Mouse (Mus musculus): ENCODE results near the gene Ntn5.
"Not testable (repeated sequence)": the region's sequence is repeated elsewhere in the genome, so short reads cannot be mapped to it uniquely, and the experiment has no call there.

The Ntn5 gene

DNA sequence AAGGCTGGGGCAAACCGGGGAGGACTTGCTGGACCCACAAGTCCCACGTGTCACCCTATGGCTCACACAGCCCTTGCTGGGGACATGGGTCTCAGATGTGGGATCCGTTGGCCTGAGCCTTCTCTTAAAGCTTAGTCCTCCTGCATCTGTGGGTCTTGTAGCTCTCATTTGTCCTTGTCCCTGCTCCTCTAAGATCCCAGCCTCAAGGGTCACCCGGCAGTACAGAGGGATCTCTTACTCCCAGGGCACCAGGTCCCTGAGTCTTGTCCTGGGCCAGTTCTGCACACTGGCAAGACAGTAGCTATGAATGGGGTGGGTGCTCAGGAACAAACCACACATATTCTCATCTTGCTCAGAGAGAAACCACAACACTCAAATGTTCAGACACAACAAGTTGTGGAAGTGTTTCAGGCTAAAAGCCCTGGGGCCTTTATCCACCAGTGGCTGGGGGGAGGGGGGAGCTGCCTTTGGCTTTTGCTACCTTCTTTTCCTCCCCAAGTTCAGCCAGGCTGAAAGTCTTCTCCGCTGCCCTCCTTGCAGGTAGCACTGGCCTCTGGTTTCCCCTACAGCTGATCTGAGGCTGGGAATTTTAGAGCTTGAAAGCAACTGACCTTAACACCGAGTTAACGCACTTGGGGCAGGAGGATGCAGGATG is at the start of gene Ntn5:
Gene Ntn5 (plus strand): TSS at position 627 of the 655 bp plus-strand sequence.
- no peak for DNase-seq (ENCODE audit: low spot score)

DNA sequence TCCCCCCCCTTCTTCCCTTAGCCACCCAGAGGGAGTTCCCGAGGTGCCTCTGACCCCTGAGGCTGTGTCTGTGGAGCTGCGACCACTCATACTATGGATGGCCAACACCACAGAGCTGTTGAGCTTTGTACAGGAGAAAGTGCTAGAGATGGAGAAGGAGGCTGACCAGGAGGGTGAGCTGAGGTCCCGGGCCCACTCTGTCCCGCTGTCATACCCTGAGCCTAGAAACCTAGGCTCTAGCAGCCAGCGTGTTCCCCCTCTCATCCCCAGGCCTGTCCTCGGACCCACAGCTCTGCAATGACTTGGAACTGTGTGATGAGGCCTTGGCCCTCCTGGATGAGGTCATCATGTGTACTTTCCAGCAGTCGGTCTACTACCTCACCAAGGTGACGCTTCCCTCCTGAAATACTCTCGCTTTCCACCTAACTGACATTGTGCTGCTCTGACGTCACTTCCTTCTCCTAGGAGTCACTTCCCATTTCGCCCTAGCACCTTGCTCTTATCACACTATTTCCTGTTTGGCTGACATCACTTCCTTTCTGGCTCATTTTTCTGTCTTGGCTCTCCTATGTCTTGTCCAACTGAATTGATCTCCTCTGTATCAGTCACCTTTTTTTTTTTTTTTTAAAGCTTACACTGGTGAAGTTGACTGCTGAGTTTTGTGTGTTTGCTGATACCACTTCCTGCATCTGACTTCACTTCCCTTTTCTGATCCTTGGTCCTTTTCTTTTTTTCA is 48.7 kb upstream of the Ntn5 start:
- no peak for DNase-seq (ENCODE audit: low spot score)

DNA sequence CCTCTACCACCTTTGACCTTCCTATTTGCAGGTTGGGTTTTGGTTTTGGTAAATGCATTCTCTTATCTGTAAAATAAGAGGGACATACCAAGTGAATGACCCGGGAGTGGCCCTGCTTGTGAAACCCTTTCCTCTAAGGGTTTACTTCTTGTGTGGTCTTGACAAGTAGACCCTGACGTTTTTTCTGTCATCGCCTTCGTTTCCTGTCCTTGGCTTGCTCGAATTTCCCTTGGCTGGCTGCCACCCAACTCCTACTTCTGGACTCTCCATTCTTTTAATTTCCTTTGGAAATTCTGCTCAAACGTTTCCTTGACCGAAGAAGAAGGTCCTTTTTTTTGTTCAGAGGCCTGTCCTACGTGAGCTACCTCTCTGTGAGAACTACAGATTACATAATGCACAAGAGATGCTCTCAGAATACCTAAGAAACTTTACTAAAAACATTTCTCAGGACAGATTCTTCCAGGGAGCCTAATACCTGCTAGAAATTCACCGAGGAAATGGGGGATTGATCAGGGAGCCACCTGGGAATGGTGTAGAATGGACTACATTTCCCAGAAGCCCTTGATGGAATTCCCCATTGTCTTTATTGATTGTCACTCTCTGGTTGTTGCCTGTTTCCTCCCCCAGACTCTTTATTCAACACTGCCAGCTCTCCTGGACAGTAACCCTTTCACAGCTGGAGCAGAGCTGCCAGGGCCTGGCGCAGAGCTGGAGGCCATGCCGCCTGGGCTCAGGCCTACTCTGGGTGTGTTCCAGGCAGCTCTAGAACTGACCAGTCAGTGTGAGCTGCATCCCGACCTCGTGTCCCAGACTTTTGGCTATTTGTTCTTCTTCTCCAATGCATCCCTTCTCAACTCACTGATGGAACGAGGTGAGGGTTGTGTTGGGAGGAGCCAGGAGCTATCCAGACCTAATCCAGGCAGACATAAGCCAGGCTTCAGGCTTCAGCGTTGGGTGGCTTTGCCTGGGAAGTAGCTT is 47.8 kb upstream of the Ntn5 start:
- DNase-seq (ENCODE audit: low spot score), result no peak

DNA sequence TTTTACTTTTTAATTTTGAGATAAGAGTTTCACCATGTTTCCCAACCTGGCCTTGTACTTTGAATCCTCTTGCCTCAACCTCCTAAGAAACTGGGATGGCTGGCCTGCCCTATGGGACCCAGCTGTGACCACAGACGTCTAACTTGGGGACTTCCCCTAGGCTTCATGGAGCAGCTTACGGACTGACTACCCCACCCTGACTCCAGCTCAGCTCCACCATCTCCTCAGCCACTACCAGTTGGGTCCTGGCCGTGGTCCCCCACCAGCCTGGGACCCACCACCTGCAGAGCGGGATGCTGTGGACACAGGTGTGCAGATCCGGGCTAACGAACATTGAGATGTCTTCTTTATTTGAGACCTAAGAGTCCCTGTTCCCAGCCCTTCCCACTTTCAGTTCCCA is 46.1 kb upstream of the Ntn5 start:
- DNase-seq (ENCODE audit: low spot score), result no peak

DNA sequence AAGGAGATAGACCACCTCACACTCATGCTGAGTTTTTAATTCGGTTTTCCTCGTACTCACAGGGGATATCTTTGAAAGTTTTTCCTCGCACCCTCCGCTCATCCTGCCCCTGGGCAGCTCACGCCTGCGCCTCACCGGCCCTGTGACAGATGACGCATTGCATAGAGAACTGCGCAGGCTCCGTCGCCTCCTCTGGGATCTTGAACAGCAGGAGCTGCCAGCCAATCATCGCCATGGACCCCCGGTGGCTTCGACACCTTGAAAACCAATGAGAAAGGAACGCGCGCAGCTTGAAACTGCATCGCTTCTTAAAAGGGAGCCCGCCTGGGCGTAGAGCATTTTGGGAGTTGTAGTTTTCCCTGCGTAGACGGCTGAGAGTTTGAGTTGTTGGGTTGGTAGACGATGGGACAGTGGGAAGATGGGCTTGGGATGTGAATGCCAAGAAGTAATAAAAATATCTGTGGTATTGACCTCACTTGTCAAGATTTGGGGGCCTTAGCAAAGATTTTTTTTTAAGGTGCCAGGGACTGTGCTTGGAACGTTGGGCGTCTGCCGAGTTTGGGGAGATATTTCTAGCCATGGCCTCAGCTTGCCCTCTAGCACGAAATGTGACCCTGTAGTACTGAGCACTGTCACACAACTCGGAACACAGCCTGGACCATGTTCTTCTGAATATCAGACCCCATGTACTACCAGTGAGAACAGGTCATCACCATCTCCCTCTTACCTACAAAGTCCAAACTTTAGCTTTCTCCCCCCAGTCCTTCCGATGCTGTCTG is 45.0 kb upstream of the Ntn5 start:
- DNase-seq (ENCODE audit: low spot score), result peak; percentile 75

DNA sequence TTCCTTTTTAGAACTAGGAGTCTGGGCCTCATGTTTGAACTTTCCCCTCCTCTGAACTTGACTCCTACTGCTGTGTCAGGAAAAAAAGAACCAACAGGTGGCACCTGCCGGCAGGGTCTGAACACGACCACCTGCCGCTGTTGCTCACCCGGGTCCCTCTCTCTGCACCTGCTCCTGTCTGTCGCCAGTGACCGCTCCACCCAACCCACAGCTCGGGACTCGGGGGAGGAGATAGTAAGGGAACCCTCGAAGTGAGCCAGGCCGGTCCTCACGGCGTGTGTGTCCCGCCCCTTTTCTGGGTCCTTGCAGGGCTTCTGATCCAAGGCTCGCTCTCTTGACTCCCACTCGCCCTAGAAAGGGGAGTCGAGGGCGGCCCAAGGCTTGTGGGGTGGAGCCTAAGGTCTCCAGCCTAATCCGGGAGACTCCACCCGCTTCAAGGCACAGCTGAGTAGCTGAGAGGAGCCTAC is 44.2 kb upstream of the Ntn5 start, which contains the start of gene Mamstr:
Gene Mamstr (plus strand): TSS at position 417 of the 467 bp plus-strand sequence.
- no peak for DNase-seq (ENCODE audit: low spot score)

DNA sequence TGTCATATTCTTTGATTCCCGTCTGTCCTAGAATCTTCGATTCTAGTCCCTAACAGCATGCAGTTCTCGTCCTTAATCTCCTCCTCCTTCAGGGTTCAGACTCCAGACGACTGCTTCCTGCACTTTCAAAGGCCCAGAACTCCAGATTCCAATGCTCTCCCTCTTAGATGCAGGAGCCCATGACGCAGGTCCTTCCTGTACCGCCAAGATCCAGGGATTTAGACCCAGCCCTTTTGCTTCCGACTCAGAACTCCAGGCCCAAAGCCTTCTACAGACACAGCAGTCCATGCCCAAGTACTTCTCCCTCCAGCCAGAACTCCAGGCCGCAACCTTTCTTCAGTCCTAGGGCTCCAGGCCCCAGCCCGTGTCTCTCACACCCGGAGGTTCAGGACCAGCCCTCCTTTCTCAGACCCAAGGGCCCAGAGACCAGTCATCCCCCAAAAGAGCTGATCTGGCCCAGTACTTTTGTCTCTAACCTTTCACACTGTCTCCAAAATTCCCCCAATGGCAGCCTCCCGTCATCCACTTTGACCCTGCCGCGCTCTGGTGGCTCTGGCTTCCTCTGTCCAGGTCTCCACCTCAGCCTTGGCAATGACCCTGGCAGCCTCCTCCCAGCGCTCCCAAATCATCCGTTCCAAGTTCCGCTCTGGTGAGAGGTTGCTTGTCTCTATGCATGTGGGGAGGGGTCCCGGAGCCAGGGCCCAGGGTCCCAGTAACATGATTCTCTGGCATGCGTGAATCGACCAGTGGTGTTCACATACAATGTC is 43.4 kb upstream of the Ntn5 start:
- no peak for DNase-seq (ENCODE audit: low spot score)

DNA sequence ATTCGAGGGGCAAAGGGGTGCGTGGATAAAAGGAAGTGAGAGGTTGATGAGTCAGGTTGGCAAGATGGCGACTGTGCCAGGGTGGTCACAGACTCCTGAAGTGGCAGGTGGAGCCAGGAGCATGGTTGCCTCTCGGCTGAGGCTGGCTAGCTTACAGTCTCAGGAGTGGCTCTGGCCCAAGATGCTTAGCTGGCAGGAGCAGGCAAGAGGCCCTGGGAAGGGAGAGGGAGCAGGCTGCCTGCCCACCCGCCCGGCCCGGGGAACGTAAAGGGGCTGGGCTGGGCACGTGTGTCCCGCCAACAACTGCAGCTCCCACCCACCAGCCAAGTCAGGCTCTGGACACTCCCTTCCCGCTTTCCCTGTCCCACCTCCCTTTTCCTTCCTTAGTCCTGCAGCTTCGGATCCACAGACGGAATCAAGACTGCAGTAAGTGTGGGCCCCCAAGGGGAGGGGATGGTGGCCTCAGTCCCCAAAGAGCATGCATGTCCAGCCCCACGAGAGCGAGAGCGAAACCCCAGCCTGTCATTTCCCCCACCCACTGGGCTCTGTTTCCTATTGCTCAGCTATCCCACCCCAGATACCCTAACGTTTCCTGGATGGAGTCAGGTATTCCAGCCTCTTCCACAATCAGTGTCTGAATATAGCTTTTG is 42.3 kb upstream of the Ntn5 start:
- DNase-seq (ENCODE audit: low spot score), result peak; percentile 11

DNA sequence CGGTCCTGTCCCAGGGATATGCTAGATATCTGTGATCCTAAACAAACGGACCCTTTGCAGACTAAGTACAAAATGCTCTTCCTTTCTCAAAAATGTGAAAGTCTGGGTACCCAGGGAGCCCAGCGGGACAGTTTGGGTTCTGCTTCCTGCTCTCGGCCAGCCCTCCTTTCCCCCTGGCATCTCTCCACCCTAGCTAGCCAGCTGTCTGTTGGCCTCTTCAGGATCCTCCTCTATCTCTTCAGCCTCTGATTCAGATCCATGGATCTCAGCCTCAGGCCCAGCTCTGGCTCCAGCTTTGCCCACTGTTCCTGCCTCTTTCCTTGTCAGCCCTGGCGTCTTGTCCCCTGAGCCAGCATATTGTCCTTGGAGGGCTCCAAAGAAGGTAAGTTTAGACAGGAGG is 41.7 kb upstream of the Ntn5 start:
- no peak for DNase-seq (ENCODE audit: low spot score)

DNA sequence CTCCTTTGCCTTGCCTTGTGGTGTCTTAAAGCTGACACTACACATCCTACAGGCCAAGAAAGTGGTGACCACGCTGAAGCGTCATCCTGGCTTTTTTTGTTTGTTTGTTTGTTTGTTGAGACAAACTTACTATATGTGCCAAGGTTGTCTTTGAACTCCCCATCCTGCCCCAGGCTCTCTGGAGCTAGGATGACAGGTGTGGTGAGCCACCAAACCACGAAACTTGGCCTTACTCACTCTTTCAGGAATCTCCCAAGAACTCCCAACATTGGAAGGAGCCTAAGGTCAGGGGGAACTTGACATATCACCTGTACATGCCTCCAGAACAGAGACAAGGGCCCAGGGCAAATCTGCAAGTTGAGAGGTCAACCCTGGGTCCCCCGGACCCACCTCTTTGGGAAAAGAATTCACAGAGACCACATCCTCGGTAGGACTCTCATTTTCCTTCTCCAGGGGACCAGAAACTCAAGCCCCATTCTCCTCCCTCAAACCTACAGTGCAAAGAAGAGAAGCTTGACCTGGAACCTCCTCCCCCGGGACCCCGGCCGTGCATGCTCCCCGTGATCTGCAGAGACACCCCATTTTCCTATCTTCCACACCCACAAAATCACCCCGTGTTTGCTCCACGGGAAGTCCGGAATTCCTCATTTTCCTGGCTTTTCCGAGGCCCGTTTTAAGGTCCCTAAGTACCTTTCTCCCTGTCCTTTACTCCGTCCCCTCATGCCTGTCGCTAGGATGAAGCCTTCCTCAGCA is 41.1 kb upstream of the Ntn5 start:
- no peak for DNase-seq (ENCODE audit: low spot score)

DNA sequence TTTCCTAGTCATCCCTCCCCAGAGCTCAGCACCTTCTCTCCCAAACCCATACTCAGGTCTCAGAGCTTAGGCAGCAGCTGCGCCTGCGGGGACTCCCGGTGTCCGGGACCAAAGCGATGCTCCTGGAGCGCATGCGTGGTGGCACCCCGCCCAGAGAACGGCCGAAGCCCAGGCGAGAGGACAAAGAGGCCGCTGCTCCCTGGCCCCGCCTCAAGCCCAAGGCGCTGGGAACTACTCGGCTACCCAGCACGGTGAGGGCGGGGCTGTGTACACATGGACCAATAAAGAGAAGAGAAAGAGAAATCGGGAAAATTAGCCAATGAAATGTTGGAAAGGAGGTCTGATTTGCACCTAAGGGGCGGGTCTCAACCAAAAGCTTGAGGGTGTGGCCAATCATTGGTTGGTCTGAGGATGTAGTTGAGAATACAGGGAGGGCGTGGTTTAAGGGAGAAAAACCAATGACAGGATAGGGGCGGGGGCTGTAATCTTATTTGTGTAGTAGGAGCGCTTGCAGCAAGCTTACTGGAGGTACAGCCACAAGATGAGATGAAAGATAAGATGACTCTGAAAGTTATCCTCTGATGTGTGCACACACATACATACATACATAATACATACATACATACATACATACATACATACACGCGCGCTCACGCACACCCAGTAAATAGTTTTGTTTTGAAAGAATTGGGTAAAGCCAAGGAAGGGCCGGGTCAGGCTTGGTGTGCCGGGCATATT is 40.2 kb upstream of the Ntn5 start:
- DNase-seq (ENCODE audit: low spot score), result peak; percentile 62

DNA sequence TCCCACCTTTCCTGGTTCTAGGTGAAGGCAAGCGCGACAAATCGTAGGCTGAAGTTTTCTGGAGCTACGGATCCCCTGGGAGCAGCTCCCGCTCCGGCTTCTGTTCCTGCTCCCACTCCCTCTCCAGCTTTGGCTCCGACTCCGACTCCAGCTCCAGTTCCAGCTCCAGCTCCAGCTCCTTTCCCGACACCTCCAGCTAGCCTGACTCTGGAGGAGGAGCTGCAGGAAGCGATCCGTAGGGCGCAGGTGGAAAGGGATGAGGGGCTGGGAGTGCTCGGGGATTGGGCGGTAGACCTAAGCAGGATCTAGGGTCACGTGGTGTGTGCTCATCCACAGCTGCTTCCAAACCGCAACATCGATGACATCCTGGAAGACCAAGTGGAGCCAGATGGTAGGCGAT is 39.6 kb upstream of the Ntn5 start:
- DNase-seq (ENCODE audit: low spot score), result no peak

DNA sequence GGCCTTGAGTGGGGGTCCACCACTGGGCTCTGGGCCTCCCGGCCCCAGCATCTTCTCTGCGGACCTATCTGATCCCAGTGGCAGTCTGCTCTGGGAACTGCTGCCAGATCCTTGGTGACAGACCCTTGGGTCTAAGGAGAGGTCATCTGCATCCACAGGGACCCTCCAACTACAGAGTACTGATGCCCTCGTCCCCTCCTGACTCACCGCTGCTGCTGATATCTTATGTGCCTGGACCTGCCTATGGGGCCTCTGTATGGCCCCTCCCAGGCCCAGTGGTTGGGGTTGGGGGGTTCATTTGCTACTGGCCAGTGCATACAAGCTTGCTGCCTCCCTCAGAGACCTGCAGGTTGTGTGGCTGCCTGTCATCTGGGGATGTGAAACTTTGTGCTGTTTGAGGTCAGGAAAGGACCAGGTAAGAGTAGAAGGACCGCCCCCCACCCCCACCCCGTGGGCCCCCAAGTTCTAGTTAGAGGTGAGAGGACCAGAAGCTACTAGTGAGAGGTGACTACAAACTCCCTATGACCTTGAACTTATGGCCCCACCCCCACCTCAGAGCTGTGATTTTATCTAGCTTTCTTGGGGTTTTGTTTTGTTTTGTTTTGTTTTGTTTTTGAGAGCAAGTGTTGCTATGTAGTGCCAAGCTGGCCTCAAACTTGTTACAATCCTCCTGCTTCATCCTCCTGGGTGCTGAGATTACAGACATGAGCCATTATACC is 38.8 kb upstream of the Ntn5 start:
- no peak for DNase-seq (ENCODE audit: low spot score)

DNA sequence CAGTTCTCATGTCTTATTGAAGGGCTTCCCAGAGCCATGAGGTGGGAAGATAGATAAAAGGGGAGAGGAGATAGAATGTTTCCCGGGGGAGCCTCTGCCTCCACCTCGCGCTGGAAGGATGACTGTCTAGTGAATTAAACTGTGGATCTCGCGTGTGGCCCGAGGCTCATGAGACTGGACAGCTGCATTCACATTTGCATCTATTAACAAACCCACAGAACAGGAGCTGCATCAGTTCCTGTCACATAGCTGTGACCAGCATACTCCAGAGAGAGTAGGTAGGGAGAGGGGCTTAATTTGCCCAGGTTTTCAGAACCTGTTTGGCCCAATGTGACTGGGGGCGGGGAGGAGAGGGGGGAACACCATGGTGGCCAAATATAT is 38.2 kb upstream of the Ntn5 start:
- DNase-seq (ENCODE audit: low spot score), result no peak

DNA sequence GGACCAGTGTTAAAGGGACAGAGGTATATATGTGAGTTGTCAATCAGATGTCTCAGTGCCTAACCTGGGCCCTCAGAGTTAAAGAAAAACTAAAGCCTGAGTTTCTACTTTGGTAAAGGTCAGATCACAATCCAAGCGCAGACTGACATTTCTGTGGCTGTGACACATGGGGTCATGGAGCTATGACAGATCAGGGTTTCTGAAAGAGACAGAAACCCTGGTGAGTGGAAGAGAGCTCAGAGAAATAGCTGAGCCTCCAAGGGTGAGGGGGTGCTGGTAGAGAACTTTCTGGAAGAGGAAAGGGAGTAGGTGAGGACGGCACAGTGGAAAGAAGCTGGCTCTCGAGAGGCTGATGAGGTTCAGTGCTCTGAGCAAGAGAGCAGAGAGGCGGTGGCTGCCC is 37.2 kb upstream of the Ntn5 start:
- no peak for DNase-seq (ENCODE audit: low spot score)

DNA sequence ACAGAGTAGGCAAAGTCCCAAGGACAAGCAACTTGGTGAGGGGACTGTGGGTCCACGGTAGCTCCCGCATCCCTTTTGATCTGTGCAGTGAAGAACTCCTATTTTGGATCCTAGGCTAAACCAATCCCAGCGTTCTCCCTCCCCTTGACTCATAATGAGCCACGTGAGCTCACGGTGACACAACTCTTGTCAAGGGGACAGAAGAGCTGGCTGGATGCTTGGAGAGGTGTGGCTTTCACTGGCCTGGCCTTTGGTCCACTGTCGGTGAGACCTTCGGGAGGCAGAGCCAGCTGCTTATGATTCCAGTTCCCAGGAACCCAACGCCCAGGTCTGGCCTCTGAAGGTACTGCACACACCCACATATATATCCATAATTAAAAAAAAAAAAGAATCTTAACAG is 34.5 kb upstream of the Ntn5 start:
- peak; percentile 48 for DNase-seq (ENCODE audit: low spot score)

DNA sequence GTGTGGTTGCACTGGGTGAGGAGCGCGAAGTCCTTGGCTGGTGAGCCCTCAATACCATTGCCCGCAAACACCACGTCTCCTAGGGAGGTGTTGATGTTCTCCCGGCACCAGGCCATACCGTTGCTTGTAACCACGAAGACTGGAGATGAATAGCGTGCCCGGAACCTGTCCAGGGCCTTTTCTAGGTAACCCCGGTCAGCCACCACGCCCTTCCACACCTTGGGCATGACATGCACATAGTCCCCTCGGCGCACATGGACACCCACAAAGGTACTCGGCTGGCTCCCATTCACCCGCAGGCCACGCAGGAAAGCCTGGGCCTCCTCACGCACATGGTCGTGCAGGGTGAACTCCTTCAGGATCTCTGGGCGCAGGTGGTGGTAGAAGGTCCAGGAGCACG is 33.3 kb upstream of the Ntn5 start:
- not testable (repeated sequence) for DNase-seq (ENCODE audit: low spot score)

DNA sequence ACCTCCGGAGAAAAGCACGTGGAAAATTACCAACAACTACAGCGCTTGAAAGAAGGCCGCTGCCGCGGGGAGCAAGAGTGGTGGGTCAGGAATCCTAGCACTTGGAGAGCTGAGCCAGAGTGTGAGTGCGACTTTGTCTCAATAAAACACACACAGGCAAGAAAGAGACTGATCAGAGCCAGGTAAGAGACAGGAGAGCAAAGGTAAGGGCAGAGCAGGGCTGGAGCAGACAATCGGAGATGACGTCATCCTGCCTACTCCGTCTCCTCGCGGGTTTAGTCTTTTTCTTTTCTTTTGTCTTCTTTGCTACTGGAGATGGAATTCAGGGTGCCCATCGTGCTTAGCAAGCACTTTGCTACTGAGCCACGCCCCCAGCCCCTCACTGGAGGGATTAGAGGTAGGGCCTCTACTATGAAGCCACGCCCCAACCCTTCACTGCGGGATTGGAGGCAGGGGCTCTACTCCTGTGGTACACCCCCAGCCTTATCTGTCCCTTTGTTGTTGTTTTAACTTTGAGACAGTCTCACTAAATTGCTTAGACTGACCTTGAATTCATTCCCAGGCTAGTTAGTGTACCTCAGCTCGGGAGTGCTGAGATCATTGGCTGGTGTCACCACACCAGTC is 29.3 kb upstream of the Ntn5 start:
- no peak for DNase-seq (ENCODE audit: low spot score)
